Mouse (Mus musculus) megakaryocyte-erythroid progenitor cell, adult 5-6 weeks (primary cell): ENCODE measurements around the gene Tiam1. TPM values are rescaled to one million over a fixed set of nuclear protein-coding genes. Genes with fewer than 3 reads are reported as not detected.

Experiments used
- ATAC-seq: replicated peaks from 2 replicates; pipeline ENCODE4 v1.8.0; 2016; ENCODE audit warnings: mild to moderate bottlenecking, inconsistent platforms; ENCODE audit not compliant: severe bottlenecking, poor library complexity, low FRiP score, low TSS enrichment
- total RNA-seq, 2 experiments: library from RNA; stranded (forward) in 1 of 2; stranded (reverse) in 1 of 2; fragments of 200-1000, 215-1000 nt in 1 of 2; fragments of >200 nt in 1 of 2; fragmentation: Nextera tagmentation in 1 of 2; gene quantifications; 2 replicates each; pipeline ENCODE4 v1.2.3; 2014 to 2017

Tiam1 gene
- total RNA-seq, 2 experiments from 2014 or later: 8.3 to 11.6 TPM

GRCm38 (mm10) chr16:89902578-89903304 lies 240.8 kb downstream of the Tiam1 start:
- no peak for ATAC-seq

GRCm38 (mm10) chr16:89900681-89901080 lies 242.9 kb downstream of the Tiam1 start:
- no peak for ATAC-seq

DNA sequence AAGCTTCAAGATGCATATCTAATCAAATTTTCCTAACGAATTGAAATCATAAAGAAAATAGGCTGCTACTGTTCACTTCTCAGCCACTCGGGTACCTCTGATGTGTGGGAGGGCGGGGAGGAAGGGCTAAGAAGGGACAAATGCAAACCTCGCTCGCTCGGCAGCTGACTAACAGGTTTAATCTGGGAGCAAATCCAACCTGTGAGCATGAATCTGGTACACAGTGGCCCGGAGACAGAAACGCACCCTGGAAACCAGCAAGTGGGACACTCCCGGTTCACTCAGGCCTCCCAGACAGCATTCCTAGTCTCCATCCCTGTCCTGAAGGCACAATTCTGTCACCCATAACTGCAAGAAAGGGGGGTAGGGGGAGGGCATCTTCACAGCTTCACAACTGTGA lies 244.4 kb downstream of the Tiam1 start:
- ATAC-seq: no peak

- no peak for ATAC-seq
Measured at GRCm38 (mm10) chr16:89898299-89898625, 245.3 kb downstream of the Tiam1 start.

DNA sequence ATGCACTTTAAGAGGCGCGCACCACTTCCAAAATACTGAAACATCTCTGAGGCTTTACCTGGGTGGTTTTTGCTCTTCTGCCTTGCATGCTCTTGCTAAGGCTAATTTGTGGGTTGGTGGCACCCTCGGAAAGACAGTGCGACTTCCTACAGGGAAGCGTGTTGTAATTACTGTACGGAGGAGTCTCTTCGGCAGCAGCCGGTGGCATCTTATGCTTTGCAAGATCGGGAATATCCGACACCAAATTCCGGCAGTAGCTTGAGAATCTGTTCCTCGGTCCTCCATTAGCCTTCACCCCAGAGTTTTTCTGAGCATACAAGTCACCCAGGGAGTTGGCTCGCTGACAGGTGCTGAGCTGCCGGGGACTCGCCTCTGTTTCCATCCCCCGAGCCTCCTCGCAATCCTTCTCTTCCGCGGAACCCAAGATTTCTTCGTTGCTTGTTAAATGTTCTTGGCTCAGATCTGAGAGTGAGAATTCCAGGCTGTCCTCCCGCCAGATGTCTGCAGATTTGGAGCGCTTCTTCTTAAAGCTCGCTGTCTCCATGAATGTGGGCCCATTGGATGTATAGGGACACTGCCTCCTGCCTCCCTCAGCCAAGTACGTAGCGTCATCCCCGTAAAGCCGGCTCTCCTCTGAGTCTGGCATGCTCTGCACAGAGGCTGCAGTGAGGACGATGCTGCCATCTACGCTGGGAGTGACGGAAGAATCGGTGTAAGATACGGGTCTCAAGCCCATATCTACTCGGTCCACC lies 245.8 kb downstream of the Tiam1 start:
- no peak for ATAC-seq

DNA sequence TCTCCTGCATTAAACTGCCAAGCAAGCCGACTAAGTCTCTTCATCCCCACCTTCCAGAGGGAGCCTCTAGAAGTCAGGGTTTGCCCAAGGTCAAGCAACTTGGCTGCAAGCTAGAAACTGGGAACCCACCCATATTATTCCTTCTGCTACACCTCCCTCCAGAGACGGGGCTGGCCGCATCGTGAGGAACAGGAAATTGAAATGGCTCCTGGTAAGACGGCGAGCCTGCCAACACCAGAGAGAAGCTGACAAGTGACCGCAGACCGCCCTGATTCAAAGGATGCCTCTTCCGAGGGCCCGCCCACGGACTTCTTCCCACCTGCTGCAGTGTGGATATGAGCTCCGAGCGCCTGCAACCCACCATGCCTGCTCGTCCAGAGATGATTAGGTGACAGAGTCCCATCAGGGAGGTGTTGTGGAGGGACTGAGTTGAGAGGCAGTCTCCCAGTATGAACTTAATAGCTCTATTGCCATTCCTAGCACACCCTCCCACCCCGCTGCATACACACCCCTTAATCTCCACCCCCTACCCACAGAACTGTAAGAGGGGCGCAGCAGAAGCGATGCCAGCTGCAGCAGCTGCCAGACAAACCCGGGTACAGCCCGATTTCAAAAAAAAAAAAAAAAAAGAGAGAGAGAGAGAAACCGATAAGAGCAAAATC lies 246.6 kb downstream of the Tiam1 start:
- no peak for ATAC-seq

- no peak for ATAC-seq
Measured at GRCm38 (mm10) chr16:89896392-89896791, 247.2 kb downstream of the Tiam1 start.

- ATAC-seq: no peak
Measured at GRCm38 (mm10) chr16:89895283-89895682, 248.3 kb downstream of the Tiam1 start.

DNA sequence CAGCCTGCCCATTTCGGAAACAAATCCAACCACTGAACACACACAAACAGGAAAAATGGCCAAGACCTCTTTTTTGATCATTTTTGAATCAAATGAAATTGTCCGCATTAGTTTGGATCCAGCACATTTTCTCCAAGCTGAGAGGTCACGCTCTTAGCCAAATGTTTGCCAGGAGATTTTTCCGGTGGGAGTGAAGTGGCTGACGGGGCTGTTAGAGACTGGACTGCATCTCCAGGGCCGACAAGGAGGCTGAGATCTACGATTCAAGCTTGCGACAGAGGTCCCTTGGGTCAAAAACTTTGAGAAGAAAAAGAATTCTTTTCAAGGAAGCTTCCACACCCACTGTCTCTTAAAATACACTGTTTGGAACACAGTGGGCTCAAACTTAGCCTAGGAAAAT lies 248.8 kb downstream of the Tiam1 start:
- no peak for ATAC-seq

- ATAC-seq: no peak
Measured at GRCm38 (mm10) chr16:89890515-89891189, 252.9 kb downstream of the Tiam1 start.

- peak; percentile 82 for ATAC-seq
Measured at GRCm38 (mm10) chr16:89889890-89890462, 253.6 kb downstream of the Tiam1 start.

DNA sequence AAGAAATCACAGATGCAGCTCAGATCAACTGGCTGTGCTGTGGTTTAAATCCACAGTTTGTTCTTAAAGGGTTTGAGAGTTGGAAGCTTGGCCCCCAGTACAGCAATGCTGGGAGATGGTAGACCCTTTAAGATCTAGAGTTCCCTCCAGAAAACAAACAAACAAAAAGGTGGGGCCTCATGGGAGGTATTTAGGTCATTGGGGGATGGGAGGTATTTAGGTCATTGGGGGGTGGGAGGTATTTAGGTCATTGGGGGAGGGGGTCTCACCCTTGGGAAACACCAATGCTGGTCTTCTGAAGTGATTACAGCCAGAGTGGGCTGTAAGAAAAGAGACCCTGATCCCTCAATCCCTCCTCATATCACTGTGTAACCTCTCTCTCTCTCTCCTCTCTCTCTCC lies 257.0 kb downstream of the Tiam1 start:
- no peak for ATAC-seq

DNA sequence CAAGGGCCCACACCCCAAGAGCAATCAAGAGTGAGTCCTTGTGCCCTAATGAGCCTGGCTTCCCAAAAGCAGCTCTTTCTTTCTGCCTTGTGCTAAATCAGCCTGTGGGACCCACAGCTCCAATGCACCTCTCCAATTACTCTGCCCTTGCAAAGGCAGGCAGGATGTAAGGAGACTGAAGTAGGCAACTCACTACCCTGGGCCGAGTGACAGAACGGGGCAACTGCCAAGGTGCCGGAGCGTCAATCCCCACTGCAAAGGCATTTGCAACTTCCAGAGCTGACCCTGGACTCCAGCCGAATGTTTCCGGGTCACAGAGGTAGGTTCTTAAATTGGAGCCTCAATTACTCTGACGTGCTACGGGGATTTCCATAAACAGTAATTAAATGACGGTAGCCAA lies 257.9 kb downstream of the Tiam1 start:
- ATAC-seq: no peak

- ATAC-seq: no peak
Measured at GRCm38 (mm10) chr16:89883897-89884296, 259.7 kb downstream of the Tiam1 start.

GRCm38 (mm10) chr16:89882477-89883234 lies 260.9 kb downstream of the Tiam1 start:
- no peak for ATAC-seq

- no peak for ATAC-seq
Measured at GRCm38 (mm10) chr16:89877206-89877605, 266.4 kb downstream of the Tiam1 start.

- no peak for ATAC-seq
Measured at GRCm38 (mm10) chr16:89876079-89876478, 267.5 kb downstream of the Tiam1 start.

DNA sequence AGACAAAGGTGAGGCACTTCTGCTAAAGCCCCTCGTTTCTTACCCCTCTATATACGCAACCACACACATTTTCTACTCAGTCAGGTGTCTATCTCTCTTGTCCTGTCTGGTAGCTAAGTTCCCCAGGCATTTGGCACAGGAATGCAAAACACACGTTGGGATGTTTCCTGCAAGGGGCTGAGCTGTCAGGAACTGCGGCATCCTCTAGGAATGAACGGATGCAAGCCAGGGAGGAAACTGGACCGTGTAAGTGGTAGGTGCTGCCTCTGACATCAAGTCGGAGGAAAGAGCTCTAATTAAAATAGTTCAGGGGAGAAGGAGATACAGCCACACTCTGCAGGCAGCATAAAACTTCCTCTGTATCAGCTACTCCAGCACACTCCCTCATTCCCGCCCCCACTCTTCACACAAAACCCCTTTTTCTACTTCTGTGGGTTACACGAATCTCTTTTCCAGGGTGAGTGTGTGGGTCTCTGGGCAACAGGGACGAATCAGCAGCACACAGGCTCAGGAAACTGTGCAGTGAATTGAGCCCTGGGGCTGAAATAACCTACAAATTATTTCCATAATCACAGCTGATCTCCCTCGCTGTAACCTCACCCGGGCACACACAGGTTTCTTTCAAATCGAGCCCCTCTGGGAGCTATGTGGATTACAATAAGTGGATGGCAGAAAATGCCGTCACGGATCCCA lies 269.4 kb downstream of the Tiam1 start:
- ATAC-seq: no peak
